Mouse (Mus musculus): ENCODE measurements around the gene Igfbp7.

DNA sequence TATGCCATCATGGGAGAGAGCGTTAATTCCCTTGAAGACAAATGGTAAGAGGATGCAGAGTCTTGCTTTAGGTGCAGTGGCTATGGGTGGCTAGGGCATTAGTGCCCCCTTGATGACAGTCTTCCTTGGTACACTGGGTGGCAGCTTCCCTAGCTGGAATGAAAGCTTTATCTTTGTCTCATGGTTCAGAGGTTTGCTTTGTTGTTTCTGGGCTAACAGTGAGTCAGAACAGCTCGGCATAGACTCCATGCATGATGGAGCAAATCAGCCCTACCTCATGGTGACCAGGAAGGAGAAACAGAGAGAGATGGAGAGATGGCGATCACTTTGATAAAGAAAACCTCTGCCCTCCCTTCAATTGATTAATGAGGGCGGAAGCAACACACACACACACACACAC is 28.5 kb upstream of the Igfbp7 start:
- TF ChIP-seq CTCF (IDR thresholded peaks at IDR 0.05; ENCODE audit: borderline replicate concordance, insufficient read depth, low read length) (no peak), POLR2A (IDR thresholded peaks at IDR 0.05; ENCODE audit: low read depth, low read length) (no peak)
